Comparison of ENCODE assay signal across 11 mouse cellular contexts in genomic region chr4:57538029-57538688, GRCm38 (mm10). TPM values are rescaled to one million over a fixed set of nuclear protein-coding genes. Genes with fewer than 3 reads are reported as not detected.
DNase-seq lines count a peak whose midpoint lies in the region; ATAC-seq and TF ChIP-seq lines count a peak whose summit lies in the region.
"Had no signal": no experiment of that assay in that cellular context is flagged by ENCODE, and none has a peak within 500 bp of the region (broad histone marks: within the 10 kb centered on the region; RNA-seq: fewer than 3 reads in every experiment).

No protein-coding gene starts in this region.

- TF ChIP-seq EP300 in stomach, postnatal 0 days (optimal IDR thresholded peaks at IDR 0.05), result no peak

- H3K4me3 ChIP-seq in limb, embryonic 10.5 days, result no peak overlapping the region
- H3K4me3 ChIP-seq in stomach, postnatal 0 days (ENCODE audit: low read depth, low read length), result no peak overlapping the region
- H3K4me3 ChIP-seq: erythroblast, embryonic 14.5 days; megakaryocyte, embryonic 14.5 days had no signal

- no peak overlapping the region for H3K9ac ChIP-seq in stomach, postnatal 0 days (ENCODE audit: low read length)

- no peaks in the 10 kb centered on the region for H3K36me3 ChIP-seq in limb, embryonic 10.5 days
- no peaks in the 10 kb centered on the region for H3K36me3 ChIP-seq in stomach, postnatal 0 days (ENCODE audit: control insufficient read depth, insufficient read depth, low read length)

- H3K4me2 ChIP-seq in stomach, postnatal 0 days (replicated peaks; ENCODE audit: low read depth), result no peak overlapping the region

- DNase-seq in testis, postnatal 14 days (ENCODE audit: low spot score), result peak; percentile 29
- DNase-seq in testis, postnatal 10 days (ENCODE audit: low spot score), result no peak
- DNase-seq in embryo, embryonic 9.5 days (ENCODE audit: extremely low spot score), result peak; percentile 28
- peak; percentile 37 for DNase-seq in limb, embryonic 10.5 days (ENCODE audit: low spot score)
- no peak for DNase-seq in stomach, postnatal 0 days (ENCODE audit: low spot score)
- DNase-seq in adrenal gland, postnatal 14 days, result no peak
- DNase-seq in urinary bladder, postnatal 36 days (ENCODE audit: low spot score in 2 of 2), result no peak
- DNase-seq: layer of hippocampus, postnatal 36 days had no signal

- no peaks in the 10 kb centered on the region for H3K9me3 ChIP-seq in limb, embryonic 10.5 days (replicated peaks)
- H3K9me3 ChIP-seq in stomach, postnatal 0 days (ENCODE audit: control insufficient read depth, low read length), result no peaks in the 10 kb centered on the region
- H3K9me3 ChIP-seq: megakaryocyte, embryonic 14.5 days had no signal

- no peaks in the 10 kb centered on the region for H3K27me3 ChIP-seq in limb, embryonic 10.5 days (ENCODE audit: low read depth, poor library complexity, severe bottlenecking)
- H3K27me3 ChIP-seq in stomach, postnatal 0 days (ENCODE audit: control insufficient read depth, insufficient read depth, low read length), result no peaks in the 10 kb centered on the region
- H3K27me3 ChIP-seq: megakaryocyte, embryonic 14.5 days had no signal

- WGBS in limb, embryonic 10.5 days, result 13% methylated on average over 4 of the region's 4 CpGs
- WGBS in stomach, postnatal 0 days, result 22% methylated on average over 4 of the region's 4 CpGs

- peak; percentile 49; the same call in 1 of the 2 replicates for ATAC-seq in stomach, postnatal 0 days (ENCODE audit: low FRiP score, low TSS enrichment)
- ATAC-seq: inflammation-experienced regulatory T-cells, adult 6 months had no signal

- peak overlapping the region; percentile 84 for H3K27ac ChIP-seq in limb, embryonic 10.5 days
- H3K27ac ChIP-seq in stomach, postnatal 0 days (replicated peaks), result peak overlapping the region; percentile 50; the same call in 1 of the 2 replicates

- peaks cover 24% of the 10 kb centered on the region for H3K4me1 ChIP-seq in limb, embryonic 10.5 days
- H3K4me1 ChIP-seq in stomach, postnatal 0 days (replicated peaks; ENCODE audit: control insufficient read depth, insufficient read depth), result no peaks in the 10 kb centered on the region
- H3K4me1 ChIP-seq: megakaryocyte, embryonic 14.5 days had no signal

- TF ChIP-seq CTCF in stomach, postnatal 0 days (IDR thresholded peaks at IDR 0.05; ENCODE audit: low read depth), result no peak

RNA-seq across cellular contexts. Expression of gene Pakap, which starts 29.8 kb away (rescaled TPM):
- polyA plus RNA-seq in limb, embryonic 10.5 days (2016; fragmentation: Nextera tagmentation; extraction: Ambion mirVana), result 24.6 and 39.4 TPM in 2 replicates
- polyA plus RNA-seq in stomach, postnatal 0 days (2015; fragmentation: Nextera tagmentation; extraction: Ambion mirVana), result 9.9 and 12.2 TPM in 2 replicates
- total RNA-seq in adrenal gland, postnatal 14 days (2021), result 38.0 and 45.8 TPM in 2 replicates
- polyA plus RNA-seq: erythroblast, embryonic 14.5 days had no signal

Comparison
In these comparisons a context has a peak if more than half of its experiments do, and no peak if none do; other contexts are left out.
1. DNase-seq: peak in testis, postnatal 14 days (single experiment), embryo, embryonic 9.5 days (single experiment) and limb, embryonic 10.5 days (single experiment); none in testis, postnatal 10 days (single experiment), stomach, postnatal 0 days (single experiment), adrenal gland, postnatal 14 days (single experiment) and urinary bladder, postnatal 36 days (0 of 2).